In the genomic region with DNA sequence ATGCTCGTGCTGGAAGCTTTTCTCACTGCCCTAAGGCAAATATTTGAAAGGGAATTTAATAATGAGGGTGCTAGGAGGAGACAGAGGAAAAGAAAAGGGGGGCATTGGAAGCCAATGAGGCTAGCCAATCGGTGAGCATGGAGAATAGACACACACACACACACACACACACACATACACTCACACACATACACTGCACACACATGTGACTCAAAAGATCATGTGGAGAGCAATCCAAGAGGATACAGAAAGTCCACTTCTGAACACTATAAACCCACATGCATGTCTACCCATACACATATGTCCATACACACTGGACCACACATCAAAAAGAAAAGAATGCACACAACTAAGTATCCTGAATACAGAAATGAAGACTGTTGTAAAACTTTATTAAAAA, we compare ENCODE assay signal across 26 mouse cellular contexts.
DNase-seq lines count a peak whose midpoint lies in the region; ATAC-seq lines count a peak whose summit lies in the region.
"Had no signal": no experiment of that assay in that cellular context is flagged by ENCODE, and none has a peak within 500 bp of the region (broad histone marks: within the 10 kb centered on the region; RNA-seq: fewer than 3 reads in every experiment).

No protein-coding gene starts in this region.

- H3K27ac ChIP-seq in embryonic facial prominence, embryonic 14.5 days (replicated peaks; ENCODE audit: low read depth, low read length): no peak overlapping the region
- no peak overlapping the region for H3K27ac ChIP-seq in embryonic facial prominence, embryonic 10.5 days (replicated peaks)
- 0 out of 2 replicates have a peak overlapping the region, but pooled peaks have one; percentile 19 for H3K27ac ChIP-seq in neural tube, embryonic 13.5 days (replicated peaks)
- H3K27ac ChIP-seq in midbrain, embryonic 16.5 days (ENCODE audit: low read length): no peak overlapping the region
- H3K27ac ChIP-seq in limb, embryonic 10.5 days: no peak overlapping the region
- H3K27ac ChIP-seq: embryonic facial prominence, embryonic 15.5 days; heart, adult 2 months; heart, embryonic 10.5 days; hindbrain, embryonic 12.5 days; hindbrain, embryonic 15.5 days had no signal

- H3K9me3 ChIP-seq in embryonic facial prominence, embryonic 14.5 days (ENCODE audit: control insufficient read depth, low read length): no peaks in the 10 kb centered on the region
- H3K9me3 ChIP-seq in embryonic facial prominence, embryonic 10.5 days: no peaks in the 10 kb centered on the region
- H3K9me3 ChIP-seq in neural tube, embryonic 13.5 days: no peaks in the 10 kb centered on the region
- no peaks in the 10 kb centered on the region for H3K9me3 ChIP-seq in midbrain, embryonic 16.5 days (replicated peaks; ENCODE audit: control insufficient read depth, low read length, poor library complexity, severe bottlenecking)
- H3K9me3 ChIP-seq in limb, embryonic 10.5 days (replicated peaks): no peaks in the 10 kb centered on the region
- H3K9me3 ChIP-seq: embryonic facial prominence, embryonic 15.5 days; heart, embryonic 10.5 days; hindbrain, embryonic 12.5 days; hindbrain, embryonic 15.5 days had no signal

- ATAC-seq in embryonic facial prominence, embryonic 14.5 days (ENCODE audit: low read depth): no peak
- no peak for ATAC-seq in neural tube, embryonic 13.5 days (ENCODE audit: low read depth)
- ATAC-seq in midbrain, embryonic 16.5 days: peak; percentile 45; the same call in 1 of the 2 replicates
- ATAC-seq: forebrain, embryonic 14.5 days; forebrain, postnatal 0 days; Patski had no signal

- no peaks in the 10 kb centered on the region for H3K4me1 ChIP-seq in embryonic facial prominence, embryonic 14.5 days (ENCODE audit: control insufficient read depth, insufficient read depth, low read length)
- H3K4me1 ChIP-seq in embryonic facial prominence, embryonic 10.5 days: no peaks in the 10 kb centered on the region
- no peaks in the 10 kb centered on the region for H3K4me1 ChIP-seq in neural tube, embryonic 13.5 days (replicated peaks)
- no peaks in the 10 kb centered on the region for H3K4me1 ChIP-seq in midbrain, embryonic 16.5 days (ENCODE audit: control insufficient read depth, insufficient read depth, low read length)
- no peaks in the 10 kb centered on the region for H3K4me1 ChIP-seq in limb, embryonic 10.5 days
- H3K4me1 ChIP-seq: embryonic facial prominence, embryonic 15.5 days; heart, embryonic 10.5 days; hindbrain, embryonic 12.5 days; hindbrain, embryonic 15.5 days had no signal

- DNase-seq in embryonic facial prominence, embryonic 14.5 days (ENCODE audit: low spot score): peak; percentile 8
- DNase-seq in embryonic facial prominence, embryonic 10.5 days (ENCODE audit: low spot score): no peak
- DNase-seq in neural tube, embryonic 10.5 days (ENCODE audit: extremely low spot score, low spot score): no peak
- no peak for DNase-seq in frontal cortex, postnatal 25 days (ENCODE audit: low spot score in 2 of 2)
- no peak for DNase-seq in limb, embryonic 10.5 days (ENCODE audit: low spot score)
- DNase-seq: adrenal gland, postnatal 10 days; adrenal gland, postnatal 36 days; B cell, adult 2 months; cerebellum, adult 18-20 months; cerebellum, adult 9-11 months; cerebellum, postnatal 36 days; embryo, embryonic 11 days; forebrain, postnatal 0 days; gastrocnemius, postnatal 10 days; gastrocnemius, postnatal 36 days; heart, adult 2 months had no signal

- no peak overlapping the region for H3K4me2 ChIP-seq in embryonic facial prominence, embryonic 14.5 days (ENCODE audit: low read depth, low read length)
- no peak overlapping the region for H3K4me2 ChIP-seq in neural tube, embryonic 13.5 days
- no peak overlapping the region for H3K4me2 ChIP-seq in midbrain, embryonic 16.5 days (ENCODE audit: low read length)
- H3K4me2 ChIP-seq: embryonic facial prominence, embryonic 15.5 days; hindbrain, embryonic 12.5 days; hindbrain, embryonic 15.5 days had no signal

- H3K36me3 ChIP-seq in embryonic facial prominence, embryonic 14.5 days (ENCODE audit: control insufficient read depth, insufficient read depth, low read length): no peaks in the 10 kb centered on the region
- H3K36me3 ChIP-seq in embryonic facial prominence, embryonic 10.5 days (replicated peaks): no peaks in the 10 kb centered on the region
- no peaks in the 10 kb centered on the region for H3K36me3 ChIP-seq in neural tube, embryonic 13.5 days
- no peaks in the 10 kb centered on the region for H3K36me3 ChIP-seq in midbrain, embryonic 16.5 days (ENCODE audit: control insufficient read depth, insufficient read depth, low read length)
- H3K36me3 ChIP-seq in limb, embryonic 10.5 days: no peaks in the 10 kb centered on the region
- H3K36me3 ChIP-seq: embryonic facial prominence, embryonic 15.5 days; G1E; heart, embryonic 10.5 days; hindbrain, embryonic 12.5 days; hindbrain, embryonic 15.5 days had no signal

- H3K4me3 ChIP-seq in embryonic facial prominence, embryonic 14.5 days (ENCODE audit: low read depth, low read length): no peak overlapping the region
- H3K4me3 ChIP-seq in embryonic facial prominence, embryonic 10.5 days: no peak overlapping the region
- H3K4me3 ChIP-seq in neural tube, embryonic 13.5 days: no peak overlapping the region
- no peak overlapping the region for H3K4me3 ChIP-seq in midbrain, embryonic 16.5 days (ENCODE audit: low read depth, low read length)
- H3K4me3 ChIP-seq in limb, embryonic 10.5 days: no peak overlapping the region
- H3K4me3 ChIP-seq: embryonic facial prominence, embryonic 15.5 days; heart, adult 2 months; heart, embryonic 10.5 days; hindbrain, embryonic 12.5 days; hindbrain, embryonic 15.5 days had no signal

- H3K9ac ChIP-seq in embryonic facial prominence, embryonic 14.5 days (ENCODE audit: low read depth, low read length): no peak overlapping the region
- H3K9ac ChIP-seq in neural tube, embryonic 13.5 days: no peak overlapping the region
- H3K9ac ChIP-seq in midbrain, embryonic 16.5 days (ENCODE audit: low read depth, low read length): no peak overlapping the region
- H3K9ac ChIP-seq: embryonic facial prominence, embryonic 15.5 days; forebrain, postnatal 0 days; hindbrain, embryonic 12.5 days; hindbrain, embryonic 15.5 days had no signal

- H3K27me3 ChIP-seq in embryonic facial prominence, embryonic 14.5 days (replicated peaks; ENCODE audit: control insufficient read depth, insufficient read depth, low read length): no peaks in the 10 kb centered on the region
- no peaks in the 10 kb centered on the region for H3K27me3 ChIP-seq in embryonic facial prominence, embryonic 10.5 days (replicated peaks; ENCODE audit: low read depth, poor library complexity, severe bottlenecking)
- no peaks in the 10 kb centered on the region for H3K27me3 ChIP-seq in neural tube, embryonic 13.5 days
- H3K27me3 ChIP-seq in midbrain, embryonic 16.5 days (ENCODE audit: control insufficient read depth, insufficient read depth, low read depth, low read length): no peaks in the 10 kb centered on the region
- no peaks in the 10 kb centered on the region for H3K27me3 ChIP-seq in limb, embryonic 10.5 days (ENCODE audit: low read depth, poor library complexity, severe bottlenecking)
- H3K27me3 ChIP-seq: CH12.LX; embryonic facial prominence, embryonic 15.5 days; hindbrain, embryonic 12.5 days; hindbrain, embryonic 15.5 days; Patski had no signal

- 49% methylated on average over 2 of the region's 2 CpGs for WGBS in embryonic facial prominence, embryonic 14.5 days
- 52% methylated on average over 2 of the region's 2 CpGs for WGBS in embryonic facial prominence, embryonic 10.5 days
- 58% methylated on average over 2 of the region's 2 CpGs for WGBS in neural tube, embryonic 13.5 days
- 47% methylated on average over 2 of the region's 2 CpGs for WGBS in midbrain, embryonic 16.5 days
- 55% methylated on average over 2 of the region's 2 CpGs for WGBS in limb, embryonic 10.5 days
